Mouse (Mus musculus) ES-E14 (cell line): ENCODE measurements around the gene Fbxo47. TPM values are rescaled to one million over a fixed set of nuclear protein-coding genes. Genes with fewer than 3 reads are reported as not detected.

Experiments used
- DNase-seq: peaks from one replicate; pipeline ENCODE4 v3.0.0-alpha.2; 2013; ENCODE audit warnings: low read depth, low spot score
- H3K27ac ChIP-seq: 2 replicates; pipeline ENCODE4 v1.5.1; 2012; ENCODE audit warnings: low read depth, mild to moderate bottlenecking, low read length, moderate library complexity, mixed read lengths; ENCODE audit not compliant: poor library complexity, insufficient read depth, severe bottlenecking
- H3K36me3 ChIP-seq: 2 replicates; pipeline ENCODE4 v1.6.1; 2012; ENCODE audit warnings: mild to moderate bottlenecking, low read length, moderate library complexity, mixed read lengths; ENCODE audit not compliant: control insufficient read depth, poor library complexity, insufficient read depth, severe bottlenecking
- H3K4me1 ChIP-seq, 2 experiments: fragments of 150-350 bp in 1 of 2; sonication (generic) in 1 of 2; 2 replicates each; pipeline ENCODE4 v1.6.1; 2012; ENCODE audit warnings: low read length in 2 of 2, mild to moderate bottlenecking in 1 of 2, mixed read lengths in 1 of 2; ENCODE audit not compliant: control insufficient read depth in 2 of 2, insufficient read depth in 2 of 2, poor library complexity in 1 of 2
- H3K4me3 ChIP-seq, 2 experiments: fragments of 150-350 bp in 1 of 2; sonication (generic) in 1 of 2; 2 replicates each; pipeline ENCODE4 v1.5.1; 2012; ENCODE audit warnings: low read length in 2 of 2, low read depth in 1 of 2, mild to moderate bottlenecking in 1 of 2, mixed read lengths in 1 of 2; ENCODE audit not compliant: insufficient read depth in 1 of 2, poor library complexity in 1 of 2, severe bottlenecking in 1 of 2
- H3K9ac ChIP-seq: 2 replicates; pipeline ENCODE4 v1.6.1; 2012; ENCODE audit warnings: low read depth, mild to moderate bottlenecking, low read length, mixed read lengths; ENCODE audit not compliant: poor library complexity, insufficient read depth, severe bottlenecking
- H3K9me3 ChIP-seq: fragments of 150-350 bp; sonication (generic); 2 replicates; pipeline ENCODE4 v1.6.1; 2012; ENCODE audit warnings: low read depth, mild to moderate bottlenecking, low read length; ENCODE audit not compliant: control insufficient read depth, insufficient read depth
- CHD2 ChIP-seq: IDR thresholded peaks from 2 replicates; pipeline ENCODE4 v1.6.1; 2014; ENCODE audit warnings: mild to moderate bottlenecking, low read depth, low read length, inconsistent platforms
- HCFC1 ChIP-seq: IDR thresholded peaks from 2 replicates; pipeline ENCODE4 v1.6.1; 2012; ENCODE audit warnings: low read length, inconsistent platforms, borderline replicate concordance; ENCODE audit not compliant: insufficient read depth
- MAFK ChIP-seq: IDR thresholded peaks from 2 replicates; pipeline ENCODE4 v1.6.1; 2014; ENCODE audit warnings: mild to moderate bottlenecking, low read depth, low read length, inconsistent platforms; ENCODE audit not compliant: insufficient read depth
- ZC3H11A ChIP-seq: IDR thresholded peaks from 2 replicates; pipeline ENCODE4 v1.6.1; 2012; ENCODE audit warnings: low read depth, mild to moderate bottlenecking, inconsistent platforms, low read length, borderline replicate concordance
- ZNF384 ChIP-seq: IDR thresholded peaks from 2 replicates; pipeline ENCODE4 v1.6.1; 2012; ENCODE audit warnings: low read depth, low read length, inconsistent platforms
- in situ Hi-C, 2 experiments: fragments of 600-800 bp; cut with MboI; formaldehyde crosslinking; loops; one replicate each; pipeline ENCODE4 v1.15.1; 2025; ENCODE audit warnings: low sequenced_read_pairs in 2 of 2, inconsistent platforms in 1 of 2; ENCODE audit not compliant: unreplicated experiment in 2 of 2
- total RNA-seq: library from RNA; depleted of rRNA; stranded (reverse); fragments of 300-350 nt; gene quantifications from 2 replicates; pipeline ENCODE4 v1.2.3, GENCODE M21; 2012

Gene Fbxo47
- total RNA-seq, 1 experiment: 4.1 TPM

GRCm38 (mm10) chr11:97866091-97866888, 17.7 kb downstream of the Fbxo47 start:
- no peak overlapping the region for H3K4me3 ChIP-seq
- no peak for DNase-seq
- in situ Hi-C loops: no loop called here
- no peaks in the 10 kb centered on the region for H3K36me3 ChIP-seq
- no peak overlapping the region for H3K9ac ChIP-seq
- no peaks in the 10 kb centered on the region for H3K4me1 ChIP-seq
- H3K9me3 ChIP-seq: no peaks in the 10 kb centered on the region; the same call in 1 of the 2 replicates
- no peak overlapping the region for H3K27ac ChIP-seq
- no peak for TF ChIP-seq ZC3H11A
- TF ChIP-seq ZNF384: no peak
- TF ChIP-seq CHD2: no peak
- TF ChIP-seq HCFC1: no peak
- no peak for TF ChIP-seq MAFK

GRCm38 (mm10) chr11:97865421-97865820, 18.5 kb downstream of the Fbxo47 start:
- no peak for TF ChIP-seq ZC3H11A
- no peak for TF ChIP-seq ZNF384
- no peak for TF ChIP-seq CHD2
- no peak for TF ChIP-seq MAFK
- TF ChIP-seq HCFC1: no peak
- in situ Hi-C loops: no loop called here
- H3K4me3 ChIP-seq: no peak overlapping the region
- H3K9ac ChIP-seq: no peak overlapping the region
- no peak overlapping the region for H3K27ac ChIP-seq
- no peaks in the 10 kb centered on the region for H3K36me3 ChIP-seq
- DNase-seq: no peak
- H3K4me1 ChIP-seq: no peaks in the 10 kb centered on the region
- no peaks in the 10 kb centered on the region; the same call in 1 of the 2 replicates for H3K9me3 ChIP-seq

GRCm38 (mm10) chr11:97862148-97862547, 21.8 kb downstream of the Fbxo47 start:
- TF ChIP-seq HCFC1: no peak
- TF ChIP-seq ZNF384: no peak
- no peak for TF ChIP-seq CHD2
- TF ChIP-seq MAFK: no peak
- no peak for TF ChIP-seq ZC3H11A
- in situ Hi-C loops: no loop called here

GRCm38 (mm10) chr11:97855473-97855872, 28.5 kb downstream of the Fbxo47 start:
- no peak for DNase-seq
- peaks cover under 1 to 2% of the 10 kb centered on the region in 2 experiments; a peak in 1 of 4 replicates for H3K4me1 ChIP-seq
- H3K9ac ChIP-seq: no peak overlapping the region
- H3K36me3 ChIP-seq: no peaks in the 10 kb centered on the region
- H3K27ac ChIP-seq: no peak overlapping the region
- H3K9me3 ChIP-seq: no peaks in the 10 kb centered on the region
- TF ChIP-seq ZNF384: no peak
- no peak for TF ChIP-seq CHD2
- no peak for TF ChIP-seq ZC3H11A
- no peak for TF ChIP-seq HCFC1
- no peak for TF ChIP-seq MAFK
- no peak overlapping the region for H3K4me3 ChIP-seq
- in situ Hi-C loops: no loop called here

More at GRCm38 (mm10) chr11:97862148-97862547, 21.8 kb downstream of the Fbxo47 start:
- no peaks in the 10 kb centered on the region for H3K36me3 ChIP-seq
- no peak overlapping the region for H3K9ac ChIP-seq
- H3K4me3 ChIP-seq: no peak overlapping the region
- no peak for DNase-seq
- no peaks in the 10 kb centered on the region; the same call in 1 of the 2 replicates for H3K9me3 ChIP-seq
- H3K4me1 ChIP-seq: no peaks in the 10 kb centered on the region
- no peak overlapping the region for H3K27ac ChIP-seq

GRCm38 (mm10) chr11:97851601-97852000, 32.4 kb downstream of the Fbxo47 start:
- no peaks in the 10 kb centered on the region for H3K36me3 ChIP-seq
- H3K9ac ChIP-seq: no peak overlapping the region
- no peak overlapping the region for H3K4me3 ChIP-seq
- DNase-seq: no peak
- H3K9me3 ChIP-seq: no peaks in the 10 kb centered on the region
- no peak for TF ChIP-seq CHD2
- TF ChIP-seq HCFC1: no peak
- TF ChIP-seq MAFK: no peak
- TF ChIP-seq ZC3H11A: no peak
- no peak for TF ChIP-seq ZNF384
- H3K4me1 ChIP-seq: peaks cover 3 to 6% of the 10 kb centered on the region in 2 experiments; a peak in 2 of 4 replicates
- in situ Hi-C loops: no loop called here
- H3K27ac ChIP-seq: no peak overlapping the region
